Mouse (Mus musculus): Measurements from ENCODE around the gene Cd300lb. TPM values are rescaled to one million over a fixed set of nuclear protein-coding genes. Genes with fewer than 3 reads are reported as not detected.
A peak's percentile ranks its signal among the peaks of the same experiment; 100 is the strongest.

Cd300lb gene
- polyA plus RNA-seq, 1 experiment, result 1.1 TPM

- Histone ChIP-seq H3K4me1 (replicated peaks; ENCODE audit: control insufficient read depth, insufficient read depth, low read length) (peaks cover 26% of the 10 kb centered on the region), H3K36me3 (ENCODE audit: control insufficient read depth, insufficient read depth, low read length) (no peaks in the 10 kb centered on the region), H3K27me3 (ENCODE audit: control insufficient read depth, insufficient read depth, low read length) (no peaks in the 10 kb centered on the region), H3K27ac (ENCODE audit: control insufficient read depth, insufficient read depth, low read length) (no peak overlapping the region), H3K4me3 (ENCODE audit: control insufficient read depth, insufficient read depth, low read length) (no peak overlapping the region)
- TF ChIP-seq CTCF (IDR thresholded peaks at IDR 0.05; ENCODE audit: borderline replicate concordance, control insufficient read depth, extremely low read depth, insufficient read depth, low read length, poor library complexity), result no peak
- TF ChIP-seq POLR2A (IDR thresholded peaks at IDR 0.05; ENCODE audit: control insufficient read depth, extremely low read depth, insufficient read depth, low read length, poor library complexity), result no peak
- DNase-seq, result no peak
- 50% methylated on average over 2 of the region's 2 CpGs for WGBS
Measured at GRCm38 (mm10) chr11:114879666-114880065, 54.5 kb downstream of the Cd300lb start.

- TF ChIP-seq CTCF (IDR thresholded peaks at IDR 0.05; ENCODE audit: borderline replicate concordance, control insufficient read depth, extremely low read depth, insufficient read depth, low read length, poor library complexity) (no peak), POLR2A (IDR thresholded peaks at IDR 0.05; ENCODE audit: control insufficient read depth, extremely low read depth, insufficient read depth, low read length, poor library complexity) (no peak)
- Histone ChIP-seq H3K4me3 (ENCODE audit: control insufficient read depth, insufficient read depth, low read length) (no peak overlapping the region), H3K4me1 (replicated peaks; ENCODE audit: control insufficient read depth, insufficient read depth, low read length) (peaks cover 39% of the 10 kb centered on the region), H3K27ac (ENCODE audit: control insufficient read depth, insufficient read depth, low read length) (no peak overlapping the region), H3K27me3 (ENCODE audit: control insufficient read depth, insufficient read depth, low read length) (no peaks in the 10 kb centered on the region), H3K36me3 (ENCODE audit: control insufficient read depth, insufficient read depth, low read length) (no peaks in the 10 kb centered on the region)
- DNase-seq, result peak; percentile 23
- 51% methylated on average over 3 of the region's 3 CpGs for WGBS
Measured at GRCm38 (mm10) chr11:114877145-114877544, 57.0 kb downstream of the Cd300lb start.

DNA sequence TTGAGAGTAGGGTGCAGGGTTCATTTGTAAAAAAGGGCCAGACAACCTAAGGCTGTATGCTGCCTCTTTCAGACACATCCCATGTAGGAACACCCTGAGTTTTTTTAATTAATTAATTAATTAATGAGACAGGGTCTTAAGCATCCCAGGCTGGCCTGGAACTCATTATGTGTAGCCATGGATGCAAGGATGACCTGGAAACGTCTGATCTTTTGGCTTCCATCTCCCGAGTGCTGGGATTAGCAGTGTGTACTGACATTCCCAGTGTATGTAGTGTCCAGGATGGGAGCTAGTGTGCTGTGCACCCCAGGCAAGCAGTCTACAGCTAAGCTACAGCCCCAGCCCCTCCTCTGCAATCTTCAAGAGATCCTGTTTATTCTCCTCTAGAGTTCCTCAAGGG lies 57.6 kb downstream of the Cd300lb start:
- Histone ChIP-seq H3K27ac (ENCODE audit: control insufficient read depth, insufficient read depth, low read length) (peak overlapping the region; percentile 65; the same call in 1 of the 2 replicates), H3K27me3 (ENCODE audit: control insufficient read depth, insufficient read depth, low read length) (no peaks in the 10 kb centered on the region), H3K4me1 (replicated peaks; ENCODE audit: control insufficient read depth, insufficient read depth, low read length) (peaks cover 39% of the 10 kb centered on the region), H3K4me3 (ENCODE audit: control insufficient read depth, insufficient read depth, low read length) (no peak overlapping the region), H3K36me3 (ENCODE audit: control insufficient read depth, insufficient read depth, low read length) (no peaks in the 10 kb centered on the region)
- WGBS, result 80% methylated on average over 2 of the region's 2 CpGs
- no peak for DNase-seq
- no peak for TF ChIP-seq CTCF (IDR thresholded peaks at IDR 0.05; ENCODE audit: borderline replicate concordance, control insufficient read depth, extremely low read depth, insufficient read depth, low read length, poor library complexity)
- TF ChIP-seq POLR2A (IDR thresholded peaks at IDR 0.05; ENCODE audit: control insufficient read depth, extremely low read depth, insufficient read depth, low read length, poor library complexity), result no peak

GRCm38 (mm10) chr11:114876176-114876575 lies 58.0 kb downstream of the Cd300lb start:
- DNase-seq, result no peak
- H3K4me3 ChIP-seq (ENCODE audit: control insufficient read depth, insufficient read depth, low read length), result no peak overlapping the region
- peak overlapping the region; percentile 3; the same call in 1 of the 2 replicates for H3K27ac ChIP-seq (ENCODE audit: control insufficient read depth, insufficient read depth, low read length)
- no peak for TF ChIP-seq CTCF (IDR thresholded peaks at IDR 0.05; ENCODE audit: borderline replicate concordance, control insufficient read depth, extremely low read depth, insufficient read depth, low read length, poor library complexity)
- TF ChIP-seq POLR2A (IDR thresholded peaks at IDR 0.05; ENCODE audit: control insufficient read depth, extremely low read depth, insufficient read depth, low read length, poor library complexity), result no peak
- no peaks in the 10 kb centered on the region for H3K27me3 ChIP-seq (ENCODE audit: control insufficient read depth, insufficient read depth, low read length)
- H3K36me3 ChIP-seq (ENCODE audit: control insufficient read depth, insufficient read depth, low read length), result no peaks in the 10 kb centered on the region
- H3K4me1 ChIP-seq (replicated peaks; ENCODE audit: control insufficient read depth, insufficient read depth, low read length), result peaks cover 39% of the 10 kb centered on the region
- WGBS, result 24% methylated on average over 7 of the region's 7 CpGs

- no peak for DNase-seq
- no peak for TF ChIP-seq POLR2A (IDR thresholded peaks at IDR 0.05; ENCODE audit: control insufficient read depth, extremely low read depth, insufficient read depth, low read length, poor library complexity)
- TF ChIP-seq CTCF (IDR thresholded peaks at IDR 0.05; ENCODE audit: borderline replicate concordance, control insufficient read depth, extremely low read depth, insufficient read depth, low read length, poor library complexity), result no peak
- H3K4me1 ChIP-seq (replicated peaks; ENCODE audit: control insufficient read depth, insufficient read depth, low read length), result peaks cover 39% of the 10 kb centered on the region
Measured at GRCm38 (mm10) chr11:114875301-114875801, 58.8 kb downstream of the Cd300lb start.

GRCm38 (mm10) chr11:114874226-114875145 lies 59.7 kb downstream of the Cd300lb start:
- Histone ChIP-seq H3K27ac (ENCODE audit: control insufficient read depth, insufficient read depth, low read length) (peak overlapping the region; percentile 95; the same call in 1 of the 2 replicates), H3K36me3 (ENCODE audit: control insufficient read depth, insufficient read depth, low read length) (no peaks in the 10 kb centered on the region), H3K27me3 (ENCODE audit: control insufficient read depth, insufficient read depth, low read length) (no peaks in the 10 kb centered on the region), H3K4me1 (replicated peaks; ENCODE audit: control insufficient read depth, insufficient read depth, low read length) (peaks cover 39% of the 10 kb centered on the region), H3K4me3 (ENCODE audit: control insufficient read depth, insufficient read depth, low read length) (no peak overlapping the region)
- DNase-seq, result no peak
- 91% methylated on average over 9 of the region's 9 CpGs for WGBS
- TF ChIP-seq POLR2A (IDR thresholded peaks at IDR 0.05; ENCODE audit: control insufficient read depth, extremely low read depth, insufficient read depth, low read length, poor library complexity) (no peak), CTCF (IDR thresholded peaks at IDR 0.05; ENCODE audit: borderline replicate concordance, control insufficient read depth, extremely low read depth, insufficient read depth, low read length, poor library complexity) (no peak)

More at GRCm38 (mm10) chr11:114875301-114875801, 58.8 kb downstream of the Cd300lb start:
- Histone ChIP-seq H3K36me3 (ENCODE audit: control insufficient read depth, insufficient read depth, low read length) (no peaks in the 10 kb centered on the region), H3K4me3 (ENCODE audit: control insufficient read depth, insufficient read depth, low read length) (no peak overlapping the region), H3K27me3 (ENCODE audit: control insufficient read depth, insufficient read depth, low read length) (no peaks in the 10 kb centered on the region), H3K27ac (ENCODE audit: control insufficient read depth, insufficient read depth, low read length) (no peak overlapping the region)
- WGBS, result 88% methylated on average over 9 of the region's 9 CpGs
